Mouse (Mus musculus): Measurements from ENCODE around the gene Ipo13. TPM values are rescaled to one million over a fixed set of nuclear protein-coding genes. Genes with fewer than 3 reads are reported as not detected.

Gene Ipo13
- polyA plus RNA-seq, 1 experiment, result 183 TPM

GRCm38 (mm10) chr4:117867000-117867399 lies 47.8 kb downstream of the Ipo13 start:
- Histone ChIP-seq H3K27me3 (ENCODE audit: control insufficient read depth, insufficient read depth, low read length) (no peaks in the 10 kb centered on the region), H3K27ac (ENCODE audit: insufficient read depth, low read length) (no peak overlapping the region), H3K4me3 (replicated peaks; ENCODE audit: insufficient read depth, low read depth, low read length) (no peak overlapping the region), H3K4me1 (ENCODE audit: control insufficient read depth, insufficient read depth, low read length) (0 out of 2 replicates have a peak, but pooled peaks cover 3% of the 10 kb centered on the region)
- TF ChIP-seq CTCF (IDR thresholded peaks at IDR 0.05; ENCODE audit: borderline replicate concordance, insufficient read depth, low read depth, low read length) (no peak), POLR2A (IDR thresholded peaks at IDR 0.05; ENCODE audit: borderline replicate concordance, insufficient read depth, low read length) (no peak)
- DNase-seq, result no peak
- WGBS, result 87% methylated on average over 6 of the region's 6 CpGs

GRCm38 (mm10) chr4:117866083-117866482 lies 48.7 kb downstream of the Ipo13 start:
- Histone ChIP-seq H3K27ac (ENCODE audit: insufficient read depth, low read length) (no peak overlapping the region), H3K27me3 (ENCODE audit: control insufficient read depth, insufficient read depth, low read length) (no peaks in the 10 kb centered on the region), H3K4me3 (replicated peaks; ENCODE audit: insufficient read depth, low read depth, low read length) (no peak overlapping the region), H3K4me1 (ENCODE audit: control insufficient read depth, insufficient read depth, low read length) (no peaks in the 10 kb centered on the region)
- 24% methylated on average over 9 of the region's 9 CpGs for WGBS
- TF ChIP-seq CTCF (IDR thresholded peaks at IDR 0.05; ENCODE audit: borderline replicate concordance, insufficient read depth, low read depth, low read length) (no peak), POLR2A (IDR thresholded peaks at IDR 0.05; ENCODE audit: borderline replicate concordance, insufficient read depth, low read length) (no peak)
- peak in 1 of 2 experiments; percentile 47 for DNase-seq

GRCm38 (mm10) chr4:117862823-117863222 lies 52.0 kb downstream of the Ipo13 start:
- TF ChIP-seq CTCF (IDR thresholded peaks at IDR 0.05; ENCODE audit: borderline replicate concordance, insufficient read depth, low read depth, low read length) (no peak), POLR2A (IDR thresholded peaks at IDR 0.05; ENCODE audit: borderline replicate concordance, insufficient read depth, low read length) (no peak)
- H3K27ac ChIP-seq (ENCODE audit: insufficient read depth, low read length), result no peak overlapping the region
- peaks cover 8% of the 10 kb centered on the region for H3K4me1 ChIP-seq (ENCODE audit: control insufficient read depth, insufficient read depth, low read length)
- no peaks in the 10 kb centered on the region for H3K27me3 ChIP-seq (ENCODE audit: control insufficient read depth, insufficient read depth, low read length)
- no peak for DNase-seq
- no peak overlapping the region for H3K4me3 ChIP-seq (replicated peaks; ENCODE audit: insufficient read depth, low read depth, low read length)
- WGBS, result 33% methylated on average over 4 of the region's 4 CpGs

GRCm38 (mm10) chr4:117860570-117860969 lies 54.2 kb downstream of the Ipo13 start:
- DNase-seq, result no peak
- Histone ChIP-seq H3K4me1 (ENCODE audit: control insufficient read depth, insufficient read depth, low read length) (peaks cover 8% of the 10 kb centered on the region), H3K27me3 (ENCODE audit: control insufficient read depth, insufficient read depth, low read length) (no peaks in the 10 kb centered on the region), H3K27ac (ENCODE audit: insufficient read depth, low read length) (no peak overlapping the region), H3K4me3 (replicated peaks; ENCODE audit: insufficient read depth, low read depth, low read length) (no peak overlapping the region)
- no peak for TF ChIP-seq POLR2A (IDR thresholded peaks at IDR 0.05; ENCODE audit: borderline replicate concordance, insufficient read depth, low read length)
- no peak for TF ChIP-seq CTCF (IDR thresholded peaks at IDR 0.05; ENCODE audit: borderline replicate concordance, insufficient read depth, low read depth, low read length)
- 84% methylated on average over 9 of the region's 9 CpGs for WGBS

- Histone ChIP-seq H3K4me1 (ENCODE audit: control insufficient read depth, insufficient read depth, low read length) (peaks cover 8% of the 10 kb centered on the region), H3K27me3 (ENCODE audit: control insufficient read depth, insufficient read depth, low read length) (no peaks in the 10 kb centered on the region), H3K4me3 (replicated peaks; ENCODE audit: insufficient read depth, low read depth, low read length) (no peak overlapping the region), H3K27ac (ENCODE audit: insufficient read depth, low read length) (0 out of 2 replicates have a peak overlapping the region, but pooled peaks have one; percentile 2)
- TF ChIP-seq POLR2A (IDR thresholded peaks at IDR 0.05; ENCODE audit: borderline replicate concordance, insufficient read depth, low read length) (no peak), CTCF (IDR thresholded peaks at IDR 0.05; ENCODE audit: borderline replicate concordance, insufficient read depth, low read depth, low read length) (peak; percentile 47)
- 29% methylated on average over 3 of the region's 3 CpGs for WGBS
- DNase-seq, result peak; percentile 58 to 60
These were observed 56.0 kb downstream of the Ipo13 start for GRCm38 (mm10) chr4:117858794-117859193.

GRCm38 (mm10) chr4:117855146-117855545 lies 59.7 kb downstream of the Ipo13 start:
- TF ChIP-seq CTCF (IDR thresholded peaks at IDR 0.05; ENCODE audit: borderline replicate concordance, insufficient read depth, low read depth, low read length), result no peak
- no peak for TF ChIP-seq POLR2A (IDR thresholded peaks at IDR 0.05; ENCODE audit: borderline replicate concordance, insufficient read depth, low read length)
- H3K4me3 ChIP-seq (replicated peaks; ENCODE audit: insufficient read depth, low read depth, low read length), result no peak overlapping the region
- peak overlapping the region; percentile 44; the same call in 1 of the 2 replicates for H3K27ac ChIP-seq (ENCODE audit: insufficient read depth, low read length)
- peaks cover 13% of the 10 kb centered on the region for H3K4me1 ChIP-seq (ENCODE audit: control insufficient read depth, insufficient read depth, low read length)
- no peaks in the 10 kb centered on the region for H3K27me3 ChIP-seq (ENCODE audit: control insufficient read depth, insufficient read depth, low read length)
- DNase-seq, result peak; percentile 36 to 37
- WGBS, result 56% methylated on average over 9 of the region's 9 CpGs

- WGBS, result 69% methylated on average over 10 of the region's 10 CpGs
- H3K27me3 ChIP-seq (ENCODE audit: control insufficient read depth, insufficient read depth, low read length), result no peaks in the 10 kb centered on the region
- TF ChIP-seq CTCF (IDR thresholded peaks at IDR 0.05; ENCODE audit: borderline replicate concordance, insufficient read depth, low read depth, low read length), result no peak
- no peak for TF ChIP-seq POLR2A (IDR thresholded peaks at IDR 0.05; ENCODE audit: borderline replicate concordance, insufficient read depth, low read length)
- DNase-seq, result no peak
- no peak overlapping the region for H3K4me3 ChIP-seq (replicated peaks; ENCODE audit: insufficient read depth, low read depth, low read length)
- H3K27ac ChIP-seq (ENCODE audit: insufficient read depth, low read length), result no peak overlapping the region; the same call in 1 of the 2 replicates
- H3K4me1 ChIP-seq (ENCODE audit: control insufficient read depth, insufficient read depth, low read length), result peaks cover 19% of the 10 kb centered on the region
These were observed 62.5 kb downstream of the Ipo13 start for GRCm38 (mm10) chr4:117852152-117852868.

GRCm38 (mm10) chr4:117850871-117851270 lies 63.9 kb downstream of the Ipo13 start:
- Histone ChIP-seq H3K27me3 (ENCODE audit: control insufficient read depth, insufficient read depth, low read length) (no peaks in the 10 kb centered on the region), H3K27ac (ENCODE audit: insufficient read depth, low read length) (peak overlapping the region; percentile 24; the same call in 1 of the 2 replicates), H3K4me1 (ENCODE audit: control insufficient read depth, insufficient read depth, low read length) (peaks cover 19% of the 10 kb centered on the region), H3K4me3 (replicated peaks; ENCODE audit: insufficient read depth, low read depth, low read length) (no peak overlapping the region)
- WGBS, result 78% methylated on average over 7 of the region's 7 CpGs
- no peak for TF ChIP-seq POLR2A (IDR thresholded peaks at IDR 0.05; ENCODE audit: borderline replicate concordance, insufficient read depth, low read length)
- no peak for TF ChIP-seq CTCF (IDR thresholded peaks at IDR 0.05; ENCODE audit: borderline replicate concordance, insufficient read depth, low read depth, low read length)
- DNase-seq, result no peak

Data from cerebellum, adult 2 months (tissue).